Mouse (Mus musculus) ovary, postnatal 36 days (tissue): ENCODE results near the gene Mbd6.
"Not testable (repeated sequence)": the region's sequence is repeated elsewhere in the genome, so short reads cannot be mapped to it uniquely, and the experiment has no call there.

Source experiments
- DNase-seq: peaks from one replicate; pipeline ENCODE4 v3.0.0; 2022; ENCODE audit warnings: low spot score, mixed read lengths

Mbd6 gene

GRCm38 (mm10) chr10:127312858-127313257, 24.0 kb upstream of the Mbd6 start:
- no peak for DNase-seq

- DNase-seq, result peak; percentile 63
These were observed 23.5 kb upstream of the Mbd6 start for GRCm38 (mm10) chr10:127312356-127312676.

- DNase-seq, result peak; percentile 91
These were observed 22.9 kb upstream of the Mbd6 start, which contains the start of gene Mars for GRCm38 (mm10) chr10:127311476-127312355. Gene Mars, minus strand, starts transcription at chr10:127311786.

- DNase-seq, result no peak
These were observed 22.0 kb upstream of the Mbd6 start for GRCm38 (mm10) chr10:127310523-127311475.

- DNase-seq, result not testable (repeated sequence)
These were observed 20.3 kb upstream of the Mbd6 start for GRCm38 (mm10) chr10:127309167-127309566.

GRCm38 (mm10) chr10:127303136-127303535, 14.3 kb upstream of the Mbd6 start:
- DNase-seq, result no peak

- no peak for DNase-seq
These were observed 11.5 kb upstream of the Mbd6 start for GRCm38 (mm10) chr10:127300361-127300760.

GRCm38 (mm10) chr10:127297015-127297871, 8.4 kb upstream of the Mbd6 start:
- no peak for DNase-seq

GRCm38 (mm10) chr10:127295986-127296794, 7.4 kb upstream of the Mbd6 start:
- DNase-seq, result no peak

- DNase-seq, result no peak
These were observed 6.2 kb upstream of the Mbd6 start for GRCm38 (mm10) chr10:127294895-127295510.

- DNase-seq, result no peak
These were observed 4.8 kb upstream of the Mbd6 start for GRCm38 (mm10) chr10:127293590-127294113.

GRCm38 (mm10) chr10:127292987-127293538, 4.2 kb upstream of the Mbd6 start:
- DNase-seq, result no peak

GRCm38 (mm10) chr10:127291881-127292638, 3.2 kb upstream of the Mbd6 start:
- no peak for DNase-seq

GRCm38 (mm10) chr10:127290930-127291880, 2.4 kb upstream of the Mbd6 start:
- peak; percentile 65 for DNase-seq

- peak; percentile 100 for DNase-seq
These were observed 1.6 kb upstream of the Mbd6 start for GRCm38 (mm10) chr10:127290307-127290929.

GRCm38 (mm10) chr10:127289573-127290191, 864 bp upstream of the Mbd6 start:
- peak; percentile 50 for DNase-seq

GRCm38 (mm10) chr10:127288328-127288799, 454 bp downstream of the Mbd6 start:
- no peak for DNase-seq
